ENCODE assay signal across 8 mouse cellular contexts in the genomic region with DNA sequence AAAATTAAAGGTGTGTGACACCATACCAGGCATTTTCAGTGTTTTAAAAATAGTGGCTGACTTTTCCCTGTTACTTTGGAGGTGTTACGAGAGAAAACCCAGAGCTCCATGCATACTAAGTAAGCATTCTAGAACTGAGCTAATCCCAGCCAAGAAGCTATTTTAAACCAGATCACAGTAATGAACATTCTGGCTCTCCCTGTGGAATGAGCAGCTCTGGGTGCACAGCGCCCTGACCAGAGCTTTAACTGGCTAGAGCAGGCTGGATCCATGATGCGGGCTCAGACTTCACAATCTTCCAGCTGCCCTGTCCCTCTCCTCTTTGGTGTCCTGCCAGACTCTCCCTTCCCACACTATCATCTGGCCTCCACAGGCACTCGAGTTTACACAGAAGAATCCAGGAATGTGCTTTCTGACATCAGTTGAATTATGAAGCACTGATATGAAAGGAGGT. TPM values are rescaled to one million over a fixed set of nuclear protein-coding genes. Genes with fewer than 3 reads are reported as not detected.
DNase-seq lines count a peak whose midpoint lies in the region; ATAC-seq lines count a peak whose summit lies in the region.

No protein-coding gene starts in this region.

- intact Hi-C loops in gastrocnemius, postnatal 14 days (cut with DNase I; ENCODE audit: low total_unique reads) = no loop called here

- no peak for DNase-seq in frontal cortex, postnatal 14 days (ENCODE audit: low spot score in 2 of 2)
- peak; percentile 30 for DNase-seq in gastrocnemius, postnatal 14 days
- DNase-seq in kidney, postnatal 10 days = peak; percentile 72
- peak; percentile 34 for DNase-seq in ovary, postnatal 14 days (ENCODE audit: low spot score)
- DNase-seq in cerebellum, adult 9-11 months = no peak
- DNase-seq in thymus, postnatal 0 days (ENCODE audit: low spot score) = no peak

- peak; percentile 99 for ATAC-seq in frontal cortex, adult (ENCODE audit: low TSS enrichment)
- no peak for ATAC-seq in inflammation-experienced regulatory T-cells, adult 6 months

RNA-seq across cellular contexts. Expression of gene Ubfd1, which starts 21.8 kb away (rescaled TPM):
- 10 to 100 TPM; 25.5 to 25.7 TPM for total RNA-seq in gastrocnemius, postnatal 14 days (2021)
- 10 to 100 TPM in 2 of 3 experiments, 1 to 10 TPM in 1; 9.1 to 14.3 (median 10.4) TPM for polyA plus RNA-seq in inflammation-experienced regulatory T-cells, adult 6 months (2017; shearing (Covaris generic))
- 37.5 and 39.5 TPM in 2 replicates for polyA plus RNA-seq in thymus, postnatal 0 days (2015; fragmentation: Nextera tagmentation; extraction: Ambion mirVana)

RNA-seq across cellular contexts. Expression of gene Ears2, which starts 21.9 kb away (rescaled TPM):
- total RNA-seq in gastrocnemius, postnatal 14 days (2021) = 1 to 10 TPM; 8.3 to 9.6 TPM
- 1 to 10 TPM; 2.4 to 7.1 (median 4.9) TPM for polyA plus RNA-seq in inflammation-experienced regulatory T-cells, adult 6 months (2017; shearing (Covaris generic))
- 8.9 and 9.2 TPM in 2 replicates for polyA plus RNA-seq in thymus, postnatal 0 days (2015; fragmentation: Nextera tagmentation; extraction: Ambion mirVana)

RNA-seq across cellular contexts. Expression of gene Gga2, which starts 24.2 kb away (rescaled TPM):
- 10 to 100 TPM; 15.6 to 19.2 TPM for total RNA-seq in gastrocnemius, postnatal 14 days (2021)
- 1 to 10 TPM in 2 of 3 experiments, under 1 TPM in 1; 0.92 to 1.6 (median 1.1) TPM for polyA plus RNA-seq in inflammation-experienced regulatory T-cells, adult 6 months (2017; shearing (Covaris generic))
- 27.0 and 27.9 TPM in 2 replicates for polyA plus RNA-seq in thymus, postnatal 0 days (2015; fragmentation: Nextera tagmentation; extraction: Ambion mirVana)

RNA-seq across cellular contexts. Expression of gene Ndufab1, which starts 56.5 kb away (rescaled TPM):
- 100 to 1,000 TPM; 675 to 794 TPM for total RNA-seq in gastrocnemius, postnatal 14 days (2021)
- 100 to 1,000 TPM; 134 to 182 (median 141) TPM for polyA plus RNA-seq in inflammation-experienced regulatory T-cells, adult 6 months (2017; shearing (Covaris generic))
- 641 and 688 TPM in 2 replicates for polyA plus RNA-seq in thymus, postnatal 0 days (2015; fragmentation: Nextera tagmentation; extraction: Ambion mirVana)

Comparison
In these comparisons a context has a peak if more than half of its experiments do, and no peak if none do; other contexts are left out.
1. DNase-seq: peak in gastrocnemius, postnatal 14 days (single experiment), kidney, postnatal 10 days (single experiment) and ovary, postnatal 14 days (single experiment); none in frontal cortex, postnatal 14 days (0 of 2), cerebellum, adult 9-11 months (single experiment) and thymus, postnatal 0 days (single experiment).
2. RNA of gene Gga2, which starts 24.2 kb away (polyA plus RNA-seq): 27.0 to 27.9 TPM in thymus, postnatal 0 days; 0.92 to 1.6 TPM in inflammation-experienced regulatory T-cells, adult 6 months; every median in the first group is over 10 times any median in the second.